Mouse (Mus musculus): ENCODE results near the gene Selenof. TPM values are rescaled to one million over a fixed set of nuclear protein-coding genes. Genes with fewer than 3 reads are reported as not detected.
A peak's percentile ranks its signal among the peaks of the same experiment; 100 is the strongest.

Gene Selenof
- polyA plus RNA-seq, 1 experiment from 2014 or later: 370 TPM

DNA sequence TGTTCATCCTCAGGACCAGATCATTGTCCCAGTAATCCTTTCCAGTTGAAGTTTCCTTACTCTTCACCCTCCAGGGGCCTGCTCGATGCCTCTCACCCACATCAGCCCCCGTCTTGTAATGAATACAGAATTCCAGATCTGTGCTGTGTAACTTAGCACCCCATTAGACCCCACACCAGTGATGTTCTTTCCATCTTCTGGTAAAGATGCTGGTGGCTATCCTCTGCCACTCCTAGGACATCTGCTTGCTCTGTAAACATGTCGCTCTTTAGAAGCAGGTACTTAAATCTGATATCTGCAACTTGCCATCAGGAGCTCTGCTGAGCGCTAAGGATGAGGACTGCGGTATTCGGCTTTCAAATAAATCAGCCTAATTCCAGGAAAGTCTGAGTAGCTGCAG, 44.2 kb downstream of the Selenof start:
- no peak for DNase-seq (ENCODE audit: low spot score)
- Histone ChIP-seq H3K4me2 (no peak overlapping the region), H3K4me3 (ENCODE audit: low read depth, low read length) (no peak overlapping the region), H3K4me1 (replicated peaks; ENCODE audit: control insufficient read depth, insufficient read depth, low read length) (peaks cover 23% of the 10 kb centered on the region), H3K36me3 (ENCODE audit: control insufficient read depth, insufficient read depth, low read length) (no peaks in the 10 kb centered on the region), H3K27me3 (replicated peaks; ENCODE audit: control insufficient read depth, insufficient read depth, low read length) (no peaks in the 10 kb centered on the region), H3K27ac (ENCODE audit: low read depth, low read length) (no peak overlapping the region), H3K9me3 (ENCODE audit: control insufficient read depth, low read length) (no peaks in the 10 kb centered on the region; the same call in 1 of the 2 replicates), H3K9ac (ENCODE audit: low read depth, low read length) (no peak overlapping the region)
- ATAC-seq (replicated peaks; ENCODE audit: low FRiP score): no peak
- WGBS: 70% methylated on average over 6 of the region's 6 CpGs

DNA sequence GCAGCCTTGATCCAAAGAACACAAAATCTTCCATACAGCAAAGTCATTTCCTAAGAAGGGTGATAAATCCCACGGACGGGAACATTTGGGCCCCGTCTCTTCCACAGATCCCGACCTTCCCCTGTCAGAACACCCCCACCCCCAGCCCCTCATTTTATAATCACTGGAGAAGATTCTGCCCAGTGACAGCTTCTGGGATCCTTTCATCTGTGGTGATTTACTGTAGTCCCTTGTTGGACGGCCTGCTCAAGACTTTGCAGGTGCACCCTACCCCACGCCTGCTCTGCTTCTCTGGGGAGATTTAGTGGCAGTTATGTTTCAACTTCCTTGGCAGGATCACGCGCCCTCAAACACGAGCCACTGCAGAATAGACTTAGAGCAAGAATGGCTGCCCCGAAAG, 44.6 kb downstream of the Selenof start:
- Histone ChIP-seq H3K4me2 (no peak overlapping the region), H3K27me3 (replicated peaks; ENCODE audit: control insufficient read depth, insufficient read depth, low read length) (no peaks in the 10 kb centered on the region), H3K9me3 (ENCODE audit: control insufficient read depth, low read length) (no peaks in the 10 kb centered on the region; the same call in 1 of the 2 replicates), H3K36me3 (ENCODE audit: control insufficient read depth, insufficient read depth, low read length) (no peaks in the 10 kb centered on the region), H3K4me3 (ENCODE audit: low read depth, low read length) (no peak overlapping the region), H3K4me1 (replicated peaks; ENCODE audit: control insufficient read depth, insufficient read depth, low read length) (peaks cover 23% of the 10 kb centered on the region), H3K9ac (ENCODE audit: low read depth, low read length) (no peak overlapping the region), H3K27ac (ENCODE audit: low read depth, low read length) (no peak overlapping the region)
- 72% methylated on average over 10 of the region's 10 CpGs for WGBS
- DNase-seq (ENCODE audit: low spot score) (no peak), ATAC-seq (replicated peaks; ENCODE audit: low FRiP score) (no peak)

DNA sequence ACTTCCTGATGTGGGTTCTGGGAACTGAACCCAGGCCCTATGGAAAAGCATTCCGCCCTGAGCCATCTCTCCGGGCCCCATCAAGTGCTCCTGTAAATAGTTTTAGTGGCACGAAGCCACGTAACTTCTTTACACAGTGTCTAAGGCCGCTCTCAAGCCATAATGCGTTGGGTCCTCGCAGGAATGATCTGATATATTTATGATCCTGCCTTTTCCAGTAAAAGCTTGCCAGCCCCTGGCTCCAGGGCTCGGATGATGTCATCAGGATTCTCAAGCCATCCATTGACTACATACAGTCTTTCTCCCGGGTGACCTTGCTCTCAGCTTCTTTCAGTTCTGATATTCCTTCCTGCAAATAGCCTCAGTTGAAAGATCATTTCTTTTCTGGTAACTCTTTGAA, 45.4 kb downstream of the Selenof start:
- H3K9ac ChIP-seq (ENCODE audit: low read depth, low read length): no peak overlapping the region
- no peak overlapping the region for H3K4me2 ChIP-seq
- H3K4me3 ChIP-seq (ENCODE audit: low read depth, low read length): no peak overlapping the region
- no peak for DNase-seq (ENCODE audit: low spot score)
- H3K36me3 ChIP-seq (ENCODE audit: control insufficient read depth, insufficient read depth, low read length): no peaks in the 10 kb centered on the region
- H3K27me3 ChIP-seq (replicated peaks; ENCODE audit: control insufficient read depth, insufficient read depth, low read length): no peaks in the 10 kb centered on the region
- H3K9me3 ChIP-seq (ENCODE audit: control insufficient read depth, low read length): no peaks in the 10 kb centered on the region; the same call in 1 of the 2 replicates
- peaks cover 19% of the 10 kb centered on the region for H3K4me1 ChIP-seq (replicated peaks; ENCODE audit: control insufficient read depth, insufficient read depth, low read length)
- WGBS: 91% methylated on average over 9 of the region's 9 CpGs
- H3K27ac ChIP-seq (ENCODE audit: low read depth, low read length): no peak overlapping the region
- ATAC-seq (replicated peaks; ENCODE audit: low FRiP score): no peak

- ATAC-seq (replicated peaks; ENCODE audit: low FRiP score) (peak; percentile 69), DNase-seq (ENCODE audit: low spot score) (peak; percentile 63)
- Histone ChIP-seq H3K4me1 (replicated peaks; ENCODE audit: control insufficient read depth, insufficient read depth, low read length) (peaks cover 11% of the 10 kb centered on the region), H3K36me3 (ENCODE audit: control insufficient read depth, insufficient read depth, low read length) (no peaks in the 10 kb centered on the region), H3K9me3 (ENCODE audit: control insufficient read depth, low read length) (no peaks in the 10 kb centered on the region; the same call in 1 of the 2 replicates), H3K27me3 (replicated peaks; ENCODE audit: control insufficient read depth, insufficient read depth, low read length) (no peaks in the 10 kb centered on the region), H3K9ac (ENCODE audit: low read depth, low read length) (no peak overlapping the region), H3K4me3 (ENCODE audit: low read depth, low read length) (no peak overlapping the region), H3K4me2 (no peak overlapping the region), H3K27ac (ENCODE audit: low read depth, low read length) (no peak overlapping the region)
- WGBS: 77% methylated on average over 8 of the region's 8 CpGs
These were observed 46.7 kb downstream of the Selenof start for GRCm38 (mm10) chr3:144616654-144617425.

DNA sequence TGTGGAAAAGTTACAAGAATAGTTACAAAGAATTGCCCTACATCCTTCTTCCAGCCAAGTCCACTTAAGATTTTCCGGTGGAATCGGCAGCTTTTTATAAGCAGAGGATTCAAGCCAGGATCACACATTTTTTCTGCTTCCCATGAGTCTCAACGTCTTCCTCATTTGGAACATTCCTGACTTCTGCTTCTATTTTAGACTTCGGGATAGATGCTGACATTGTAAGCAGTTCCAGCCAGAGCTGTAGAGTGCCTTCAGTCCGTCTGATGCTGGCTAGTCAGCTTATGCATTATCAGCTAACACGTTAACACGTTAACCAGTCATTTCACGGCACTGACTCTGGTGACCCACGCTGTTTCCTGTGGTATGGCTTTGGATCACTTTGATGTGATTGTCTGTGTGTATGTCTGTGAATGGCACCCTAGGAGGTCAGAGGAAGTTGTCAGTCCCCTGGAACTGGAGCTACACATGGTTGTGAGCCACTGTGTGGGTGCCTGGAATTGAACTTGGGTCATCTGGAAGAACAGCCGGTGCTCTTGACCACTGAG, 47.6 kb downstream of the Selenof start:
- Histone ChIP-seq H3K27ac (ENCODE audit: low read depth, low read length) (no peak overlapping the region), H3K9ac (ENCODE audit: low read depth, low read length) (no peak overlapping the region), H3K36me3 (ENCODE audit: control insufficient read depth, insufficient read depth, low read length) (no peaks in the 10 kb centered on the region), H3K27me3 (replicated peaks; ENCODE audit: control insufficient read depth, insufficient read depth, low read length) (no peaks in the 10 kb centered on the region), H3K4me2 (no peak overlapping the region), H3K4me1 (replicated peaks; ENCODE audit: control insufficient read depth, insufficient read depth, low read length) (peaks cover 2% of the 10 kb centered on the region), H3K9me3 (ENCODE audit: control insufficient read depth, low read length) (no peaks in the 10 kb centered on the region; the same call in 1 of the 2 replicates), H3K4me3 (ENCODE audit: low read depth, low read length) (no peak overlapping the region)
- 0 out of 2 replicates have a peak, but pooled peaks have one; percentile 11 for ATAC-seq (replicated peaks; ENCODE audit: low FRiP score)
- WGBS: 82% methylated on average over 10 of the region's 10 CpGs
- DNase-seq (ENCODE audit: low spot score): no peak

- no peak overlapping the region for H3K4me2 ChIP-seq
- 89% methylated on average over 13 of the region's 13 CpGs for WGBS
- ATAC-seq (replicated peaks; ENCODE audit: low FRiP score): no peak
- H3K4me3 ChIP-seq (ENCODE audit: low read depth, low read length): no peak overlapping the region
- DNase-seq (ENCODE audit: low spot score): no peak
- H3K4me1 ChIP-seq (replicated peaks; ENCODE audit: control insufficient read depth, insufficient read depth, low read length): peaks cover 7% of the 10 kb centered on the region
- no peak overlapping the region for H3K27ac ChIP-seq (ENCODE audit: low read depth, low read length)
- H3K36me3 ChIP-seq (ENCODE audit: control insufficient read depth, insufficient read depth, low read length): no peaks in the 10 kb centered on the region
- H3K27me3 ChIP-seq (replicated peaks; ENCODE audit: control insufficient read depth, insufficient read depth, low read length): no peaks in the 10 kb centered on the region
- no peak overlapping the region for H3K9ac ChIP-seq (ENCODE audit: low read depth, low read length)
- no peaks in the 10 kb centered on the region; the same call in 1 of the 2 replicates for H3K9me3 ChIP-seq (ENCODE audit: control insufficient read depth, low read length)
These were observed 53.0 kb downstream of the Selenof start for GRCm38 (mm10) chr3:144622930-144623612.

- H3K27me3 ChIP-seq (replicated peaks; ENCODE audit: control insufficient read depth, insufficient read depth, low read length): no peaks in the 10 kb centered on the region
- DNase-seq (ENCODE audit: low spot score) (no peak), ATAC-seq (replicated peaks; ENCODE audit: low FRiP score) (no peak)
- no peak overlapping the region for H3K9ac ChIP-seq (ENCODE audit: low read depth, low read length)
- 81% methylated on average over 5 of the region's 5 CpGs for WGBS
- H3K27ac ChIP-seq (ENCODE audit: low read depth, low read length): no peak overlapping the region
- no peak overlapping the region for H3K4me2 ChIP-seq
- H3K36me3 ChIP-seq (ENCODE audit: control insufficient read depth, insufficient read depth, low read length): no peaks in the 10 kb centered on the region
- H3K4me1 ChIP-seq (replicated peaks; ENCODE audit: control insufficient read depth, insufficient read depth, low read length): peaks cover 16% of the 10 kb centered on the region
- H3K4me3 ChIP-seq (ENCODE audit: low read depth, low read length): no peak overlapping the region
- no peaks in the 10 kb centered on the region for H3K9me3 ChIP-seq (ENCODE audit: control insufficient read depth, low read length)
These were observed 55.6 kb downstream of the Selenof start for GRCm38 (mm10) chr3:144625691-144626090.

GRCm38 (mm10) chr3:144628005-144628914, 58.2 kb downstream of the Selenof start:
- Histone ChIP-seq H3K36me3 (ENCODE audit: control insufficient read depth, insufficient read depth, low read length) (no peaks in the 10 kb centered on the region), H3K4me3 (ENCODE audit: low read depth, low read length) (peak overlapping the region; percentile 12; the same call in 1 of the 2 replicates), H3K4me2 (peak overlapping the region; percentile 64), H3K27me3 (replicated peaks; ENCODE audit: control insufficient read depth, insufficient read depth, low read length) (no peaks in the 10 kb centered on the region), H3K4me1 (replicated peaks; ENCODE audit: control insufficient read depth, insufficient read depth, low read length) (peaks cover 16% of the 10 kb centered on the region), H3K9ac (ENCODE audit: low read depth, low read length) (peak overlapping the region; percentile 64), H3K27ac (ENCODE audit: low read depth, low read length) (peak overlapping the region; percentile 99), H3K9me3 (ENCODE audit: control insufficient read depth, low read length) (no peaks in the 10 kb centered on the region)
- 32% methylated on average over 11 of the region's 11 CpGs for WGBS
- peak; percentile 98 for ATAC-seq (replicated peaks; ENCODE audit: low FRiP score)
- peak; percentile 56 for DNase-seq (ENCODE audit: low spot score)

All from liver, embryonic 11.5 days (tissue).